Mouse (Mus musculus) frontal cortex, adult 2 months (tissue): ENCODE measurements at regions not wholly inside any gene's neighbourhood (a gene's known extent, or its start where the extent isn't known, plus 50 kb on each side); places are given as distances from the start of the nearest gene placed in this dataset.

Source experiments
- DNase-seq, 2 experiments: peaks; one replicate each; pipeline ENCODE4 v3.0.0; 2022; ENCODE audit warnings: low spot score in 1 of 2; ENCODE audit errors: extremely low spot score in 1 of 2

DNA sequence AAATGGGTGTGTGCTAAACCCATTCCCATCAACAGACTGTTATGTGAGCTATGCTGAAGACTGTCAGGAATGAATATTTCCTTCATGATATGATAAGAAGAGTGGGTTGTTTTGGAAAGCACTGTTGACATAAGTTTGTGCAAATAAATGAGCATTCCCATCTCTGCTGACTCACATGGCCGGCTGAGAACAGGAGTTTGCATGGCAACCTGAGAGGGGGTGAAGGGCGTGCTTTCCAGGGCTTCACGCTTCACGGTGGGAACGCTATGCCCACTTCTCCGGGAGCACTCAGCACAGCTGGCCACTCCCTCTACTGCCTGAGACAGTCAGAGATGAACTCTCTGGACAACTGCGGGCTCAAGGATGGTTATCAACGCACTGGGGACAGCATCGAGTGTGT, 348.9 kb upstream of the Slc24a5 start:
- DNase-seq: no peak

- no peak for DNase-seq
Observed at GRCm38 (mm10) chr2:124719820-124720478, 348.0 kb upstream of the Slc24a5 start.

DNA sequence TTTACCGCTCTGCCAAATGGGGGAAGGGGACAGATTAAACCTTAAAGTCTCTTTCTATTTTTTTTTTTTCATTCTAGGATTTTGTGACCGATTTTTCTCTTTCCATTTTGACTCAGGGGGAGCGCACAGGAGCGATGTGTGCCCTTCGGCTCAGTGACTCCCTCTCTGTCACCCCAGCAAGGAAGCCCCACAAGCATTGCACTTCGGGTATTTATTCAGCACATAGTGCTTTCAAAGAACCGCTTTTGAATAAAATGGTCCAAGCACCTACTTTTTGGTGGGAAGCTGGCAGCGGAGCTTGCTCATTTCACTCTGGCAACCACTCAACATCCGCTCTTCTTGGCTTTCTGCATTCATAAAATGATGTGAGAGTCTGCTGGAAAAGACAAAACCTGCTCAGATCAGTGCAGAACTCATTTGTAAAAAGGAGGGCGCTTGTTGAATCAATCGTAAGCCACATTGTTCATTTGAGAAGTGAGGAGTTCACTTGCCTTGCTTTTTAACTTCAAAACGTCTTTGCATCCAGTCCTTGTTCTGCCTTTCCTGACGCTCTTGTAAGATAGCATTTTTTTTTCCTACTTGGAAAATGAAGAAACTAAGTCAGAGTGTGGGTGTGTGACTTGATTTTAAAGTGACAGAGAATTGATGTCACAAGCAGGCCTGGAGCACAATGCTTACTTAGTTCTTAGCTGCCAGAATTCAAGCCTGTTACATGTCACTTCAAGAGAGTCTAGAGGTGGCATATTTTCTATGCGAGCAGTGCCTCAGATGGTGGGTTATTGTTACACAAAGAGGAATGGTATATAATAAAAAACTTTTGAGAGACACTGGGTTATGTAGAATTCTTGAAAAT, 347.1 kb upstream of the Slc24a5 start:
- peak; percentile 26 to 70 for DNase-seq

DNA sequence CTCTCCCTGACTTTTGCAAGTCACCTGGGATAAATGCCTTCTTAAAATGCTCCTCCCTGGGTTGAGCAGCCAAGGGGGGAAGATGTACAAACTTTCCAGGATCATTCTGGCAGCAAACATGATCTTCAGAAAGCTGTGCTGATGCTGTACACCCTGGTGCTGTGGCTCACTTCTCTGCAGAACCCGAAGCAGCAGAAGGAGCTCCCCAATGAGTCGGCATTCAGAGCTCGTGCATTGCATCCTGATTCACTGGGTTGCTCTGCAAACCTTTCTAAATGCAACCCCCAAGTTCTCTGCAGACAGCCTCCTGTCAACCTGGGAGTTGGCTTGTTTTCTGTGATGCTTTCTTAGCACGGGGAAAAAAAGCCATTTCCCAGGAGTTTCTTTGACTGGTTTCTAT, 343.8 kb upstream of the Slc24a5 start:
- peak in 1 of 2 experiments; percentile 23 for DNase-seq

DNA sequence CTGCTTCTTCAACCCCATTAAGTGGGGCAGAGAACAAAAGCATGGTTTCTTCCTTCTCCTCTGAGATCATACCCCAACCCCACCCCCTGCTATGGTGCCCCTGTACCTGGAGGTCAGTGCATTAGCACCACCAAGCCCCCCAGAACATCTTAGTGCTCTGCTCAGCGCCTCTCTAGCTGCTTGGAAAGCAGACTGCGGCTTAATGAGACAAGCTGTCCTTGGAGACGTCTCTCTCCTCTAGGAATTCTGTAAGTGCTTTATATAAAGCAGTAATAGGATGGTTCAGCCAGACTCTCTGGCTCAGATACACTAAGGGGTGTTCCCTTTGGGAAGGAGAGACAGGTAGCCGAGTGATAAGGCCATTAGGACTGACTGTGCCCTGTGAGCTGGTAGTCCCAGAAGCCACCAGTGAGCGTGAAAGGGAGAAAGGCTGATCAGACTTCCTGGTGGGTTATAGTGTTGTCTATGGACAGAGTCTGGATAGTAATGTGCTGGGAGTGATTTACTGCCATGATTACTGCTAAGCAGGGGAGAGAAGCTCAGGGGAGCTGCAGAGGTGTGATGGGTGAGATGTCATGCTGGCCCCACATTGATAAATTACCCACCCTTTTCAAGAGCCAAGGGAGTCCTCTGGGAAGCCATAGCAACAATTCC, 343.0 kb upstream of the Slc24a5 start:
- no peak for DNase-seq

GRCm38 (mm10) chr2:124727979-124728378, 339.9 kb upstream of the Slc24a5 start:
- DNase-seq: peak in 1 of 2 experiments; percentile 34

- no peak for DNase-seq
Observed at GRCm38 (mm10) chr2:124732593-124732992, 335.3 kb upstream of the Slc24a5 start.

DNA sequence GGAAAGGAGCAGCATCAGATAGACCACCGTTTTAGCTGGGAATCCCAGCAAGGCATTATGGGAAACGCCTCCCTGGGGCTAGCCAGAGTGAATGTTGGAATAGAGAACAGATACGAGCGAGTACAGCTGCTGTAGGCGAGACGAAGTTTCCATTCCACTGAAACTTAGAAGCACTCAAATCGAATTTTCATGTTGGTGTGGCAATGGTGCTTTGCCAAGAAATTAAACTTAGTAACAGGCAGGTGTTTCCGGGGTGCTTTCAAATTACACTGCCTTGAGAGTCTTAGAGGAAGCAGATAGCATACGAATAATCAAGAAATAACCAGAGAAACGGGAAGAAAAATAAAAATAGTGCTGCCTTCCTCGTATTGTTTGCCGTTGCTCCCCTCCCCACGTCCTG, 327.1 kb upstream of the Slc24a5 start:
- no peak for DNase-seq

GRCm38 (mm10) chr2:124742964-124743363, 325.0 kb upstream of the Slc24a5 start:
- no peak for DNase-seq

GRCm38 (mm10) chr2:124745045-124745444, 322.9 kb upstream of the Slc24a5 start:
- no peak for DNase-seq

DNA sequence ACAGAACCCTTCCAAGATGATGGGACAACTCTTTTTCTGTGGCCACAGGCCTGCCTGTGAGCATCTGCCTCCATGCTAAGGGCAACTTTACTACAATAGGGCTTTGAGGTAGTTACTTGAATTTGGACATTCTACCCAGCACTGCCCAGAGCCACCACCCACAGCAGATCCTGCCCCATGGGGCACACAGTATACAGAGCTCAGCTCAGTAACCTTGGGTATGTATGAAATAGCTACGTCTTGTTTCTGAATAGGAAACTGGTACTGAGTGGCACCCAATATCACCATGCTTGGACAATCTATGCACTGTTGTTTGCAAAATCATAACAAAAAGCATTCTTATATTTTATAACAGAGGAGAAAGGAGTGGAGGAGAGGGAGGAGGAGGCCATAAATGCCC, 320.8 kb upstream of the Slc24a5 start:
- no peak for DNase-seq

DNA sequence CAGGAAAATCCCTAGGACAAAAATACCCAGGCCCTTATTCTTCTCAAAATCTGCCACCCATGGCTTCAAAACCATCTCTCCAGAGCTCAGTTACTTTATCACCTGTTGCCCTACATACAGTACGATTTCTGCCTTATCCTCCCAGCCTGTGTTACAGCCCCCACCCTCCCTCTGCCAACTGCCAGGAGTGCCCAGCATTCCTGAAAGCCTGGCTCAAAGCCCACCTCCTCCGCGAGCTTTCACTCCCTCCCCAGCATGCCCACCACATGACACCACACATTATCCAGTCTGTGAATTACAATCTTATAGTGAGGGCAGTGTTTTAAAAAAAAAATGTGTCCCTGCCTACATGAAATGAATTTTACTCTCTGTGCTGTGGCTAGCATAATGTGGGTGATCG, 320.3 kb upstream of the Slc24a5 start:
- DNase-seq: peak; percentile 19 to 61

GRCm38 (mm10) chr2:124751832-124752231, 316.1 kb upstream of the Slc24a5 start:
- DNase-seq: no peak

- no peak for DNase-seq
Observed at GRCm38 (mm10) chr2:124753717-124754116, 314.2 kb upstream of the Slc24a5 start.

DNA sequence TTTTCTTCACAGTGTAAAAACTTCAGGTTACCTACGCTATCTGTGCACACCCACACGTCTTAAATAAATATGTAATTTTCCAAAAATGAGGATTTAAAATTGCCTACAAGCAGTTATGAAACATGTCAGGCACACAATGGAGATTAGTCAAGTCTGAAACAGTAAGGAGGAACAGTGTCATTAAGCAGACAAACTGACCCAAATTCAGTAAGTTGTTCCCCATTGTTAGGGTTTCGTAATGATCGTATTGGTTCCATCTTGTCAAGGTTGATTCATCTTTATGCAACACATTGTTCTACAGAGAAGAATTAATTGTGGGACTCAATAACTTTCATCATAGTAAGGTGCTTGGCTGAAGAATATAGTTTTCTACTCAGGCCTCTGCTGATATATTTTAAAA, 312.7 kb upstream of the Slc24a5 start:
- DNase-seq: no peak

- DNase-seq: no peak
Observed at GRCm38 (mm10) chr2:124758992-124759391, 308.9 kb upstream of the Slc24a5 start.

GRCm38 (mm10) chr2:124763650-124764049, 304.3 kb upstream of the Slc24a5 start:
- DNase-seq: no peak

GRCm38 (mm10) chr2:124764186-124764910, 303.6 kb upstream of the Slc24a5 start:
- no peak for DNase-seq

GRCm38 (mm10) chr2:124769267-124769967, 298.5 kb upstream of the Slc24a5 start:
- peak in 1 of 2 experiments; percentile 8 for DNase-seq

DNA sequence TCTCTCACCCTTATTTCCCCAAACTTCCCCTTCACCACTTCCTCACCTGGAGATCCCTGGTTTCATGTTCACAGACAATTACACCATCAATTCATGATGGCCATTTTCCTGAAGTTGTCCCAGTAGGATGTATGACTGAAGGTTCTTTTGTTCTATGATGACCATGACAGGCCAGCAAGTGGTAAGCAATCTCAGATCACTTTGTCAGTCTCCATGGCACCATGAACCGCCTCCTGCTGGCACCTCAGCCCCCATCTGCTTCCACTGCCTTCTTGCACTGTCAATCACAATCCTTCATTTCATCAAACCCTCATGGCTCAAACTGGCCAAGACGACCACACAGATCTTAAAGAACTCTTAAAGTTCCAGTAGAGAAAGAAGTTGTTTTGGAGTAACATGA, 297.9 kb upstream of the Slc24a5 start:
- DNase-seq: no peak
